Mouse (Mus musculus) granulocyte monocyte progenitor cell, adult 5-6 weeks (primary cell): Measurements from ENCODE around the gene Rasl10a. TPM values are rescaled to one million over a fixed set of nuclear protein-coding genes. Genes with fewer than 3 reads are reported as not detected.
"Not testable (repeated sequence)": the region's sequence is repeated elsewhere in the genome, so short reads cannot be mapped to it uniquely, and the experiment has no call there.

Experiments used
- ATAC-seq: replicated peaks from 2 replicates; pipeline ENCODE4 v1.8.0; 2016; ENCODE audit warnings: mild to moderate bottlenecking, moderate TSS enrichment, inconsistent platforms; ENCODE audit not compliant: poor library complexity, severe bottlenecking
- total RNA-seq, 2 experiments: library from RNA; stranded (forward) in 1 of 2; stranded (reverse) in 1 of 2; fragments of 200-712, 200-1000 nt in 1 of 2; fragments of >200 nt in 1 of 2; fragmentation: Nextera tagmentation in 1 of 2; gene quantifications; 2 replicates each; pipeline ENCODE4 v1.2.3; 2014 to 2017

Gene Rasl10a
- total RNA-seq, 2 experiments from 2014 or later, result not detected

- ATAC-seq, result no peak
Measured at GRCm38 (mm10) chr11:5068126-5068971, 10.4 kb downstream of the Rasl10a start.

GRCm38 (mm10) chr11:5074882-5075281 lies 17.0 kb downstream of the Rasl10a start:
- peak; percentile 33; the same call in 1 of the 2 replicates for ATAC-seq

- no peak for ATAC-seq
Measured at GRCm38 (mm10) chr11:5075760-5076159, 17.8 kb downstream of the Rasl10a start.

GRCm38 (mm10) chr11:5076843-5077242 lies 18.9 kb downstream of the Rasl10a start:
- not testable (repeated sequence) for ATAC-seq

GRCm38 (mm10) chr11:5089147-5089546 lies 31.2 kb downstream of the Rasl10a start:
- no peak for ATAC-seq

- ATAC-seq, result peak; percentile 47; the same call in 1 of the 2 replicates
Measured at GRCm38 (mm10) chr11:5091706-5092105, 33.8 kb downstream of the Rasl10a start.

GRCm38 (mm10) chr11:5095877-5096276 lies 37.9 kb downstream of the Rasl10a start:
- no peak for ATAC-seq

GRCm38 (mm10) chr11:5096480-5097020 lies 38.6 kb downstream of the Rasl10a start:
- no peak for ATAC-seq

- no peak; the same call in 1 of the 2 replicates for ATAC-seq
Measured at GRCm38 (mm10) chr11:5098035-5098735, 40.3 kb downstream of the Rasl10a start.

GRCm38 (mm10) chr11:5098736-5099542 lies 41.0 kb downstream of the Rasl10a start, which contains the start of the genes Rhbdd3 and Ewsr1:
Rhbdd3 (plus strand) TSS chr11:5098926.
Ewsr1 (minus strand) TSS chr11:5099266.
- ATAC-seq, result peak; percentile 73

GRCm38 (mm10) chr11:5099576-5100183 lies 41.8 kb downstream of the Rasl10a start:
- ATAC-seq, result peak; percentile 65

GRCm38 (mm10) chr11:5100283-5100682 lies 42.4 kb downstream of the Rasl10a start:
- ATAC-seq, result no peak

GRCm38 (mm10) chr11:5100801-5101200 lies 42.9 kb downstream of the Rasl10a start:
- no peak for ATAC-seq

- no peak for ATAC-seq
Measured at GRCm38 (mm10) chr11:5101641-5102040, 43.7 kb downstream of the Rasl10a start.

GRCm38 (mm10) chr11:5102384-5102783 lies 44.5 kb downstream of the Rasl10a start:
- no peak for ATAC-seq

- ATAC-seq, result no peak
Measured at GRCm38 (mm10) chr11:5103986-5104509, 46.1 kb downstream of the Rasl10a start.

GRCm38 (mm10) chr11:5109441-5109840 lies 51.5 kb downstream of the Rasl10a start:
- no peak for ATAC-seq
